Mouse (Mus musculus): ENCODE results near the gene Spty2d1. TPM values are rescaled to one million over a fixed set of nuclear protein-coding genes. Genes with fewer than 3 reads are reported as not detected.
"Not testable (repeated sequence)": the region's sequence is repeated elsewhere in the genome, so short reads cannot be mapped to it uniquely, and the experiment has no call there.

Gene Spty2d1
- polyA plus RNA-seq, 1 experiment from 2014 or later, result 15.6 TPM

GRCm38 (mm10) chr7:46998942-46999341, 9.3 kb downstream of the Spty2d1 start:
- H3K36me3 ChIP-seq, result peaks cover 46% of the 10 kb centered on the region
- peaks cover 21% of the 10 kb centered on the region for H3K4me1 ChIP-seq
- H3K27ac ChIP-seq, result no peak overlapping the region

DNA sequence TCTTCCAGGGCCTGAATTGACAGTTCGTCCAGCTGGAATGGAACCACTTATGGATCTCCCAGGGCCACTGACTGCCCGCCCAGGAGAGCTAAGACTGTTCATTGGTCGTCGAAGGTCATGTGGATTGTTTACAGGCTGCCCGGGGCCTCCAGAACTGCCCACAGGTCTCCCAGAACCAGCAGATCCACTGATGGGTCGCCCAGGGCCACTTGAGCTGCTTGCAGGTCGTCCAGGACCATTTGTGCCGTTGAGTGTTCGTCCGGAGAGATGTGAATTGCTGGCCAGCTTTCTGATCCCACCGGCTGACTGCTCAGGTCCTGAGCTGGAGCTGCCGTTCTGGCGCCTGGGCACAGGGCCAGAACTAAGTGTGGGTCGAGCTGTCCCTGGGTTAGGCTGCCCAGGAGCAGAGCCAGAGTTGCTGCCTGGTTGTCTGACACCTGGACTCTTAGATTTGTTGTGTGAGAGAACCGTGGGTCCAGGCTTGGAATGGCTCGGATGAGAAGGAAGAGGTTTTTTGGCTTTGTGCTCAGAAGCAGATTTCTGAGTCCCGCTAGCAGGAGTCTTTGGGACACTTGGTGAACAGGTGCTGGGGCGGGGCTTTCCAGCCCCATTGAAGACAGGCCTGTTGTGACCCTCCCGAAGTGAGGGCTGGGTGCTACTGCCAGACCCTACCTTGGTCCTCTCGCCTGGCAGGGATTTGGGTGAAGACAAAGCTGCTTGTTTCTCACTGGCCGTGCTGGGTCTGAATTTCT, 10.4 kb downstream of the Spty2d1 start:
- H3K4me1 ChIP-seq, result peaks cover 14% of the 10 kb centered on the region; the same call in 1 of the 2 replicates
- no peak for DNase-seq (ENCODE audit: low spot score)
- no peaks in the 10 kb centered on the region for H3K9me3 ChIP-seq
- H3K36me3 ChIP-seq, result peaks cover 57% of the 10 kb centered on the region
- peak overlapping the region; percentile 56; the same call in 1 of the 2 replicates for H3K27ac ChIP-seq
- H3K27me3 ChIP-seq (ENCODE audit: insufficient read depth, poor library complexity, severe bottlenecking), result no peaks in the 10 kb centered on the region
- H3K4me3 ChIP-seq, result no peak overlapping the region
- 83% methylated on average over 21 of the region's 21 CpGs for WGBS

More at GRCm38 (mm10) chr7:46998942-46999341, 9.3 kb downstream of the Spty2d1 start:
- H3K27me3 ChIP-seq (ENCODE audit: insufficient read depth, poor library complexity, severe bottlenecking), result no peaks in the 10 kb centered on the region
- no peak for DNase-seq (ENCODE audit: low spot score)
- WGBS, result 92% methylated on average over 2 of the region's 2 CpGs
- H3K4me3 ChIP-seq, result no peak overlapping the region
- no peaks in the 10 kb centered on the region for H3K9me3 ChIP-seq

GRCm38 (mm10) chr7:46997008-46997407, 11.2 kb downstream of the Spty2d1 start:
- Histone ChIP-seq H3K27ac (no peak overlapping the region; the same call in 1 of the 2 replicates), H3K36me3 (peaks cover 65% of the 10 kb centered on the region), H3K9me3 (no peaks in the 10 kb centered on the region), H3K27me3 (ENCODE audit: insufficient read depth, poor library complexity, severe bottlenecking) (no peaks in the 10 kb centered on the region), H3K4me3 (no peak overlapping the region), H3K4me1 (peaks cover 8% of the 10 kb centered on the region; the same call in 1 of the 2 replicates)
- peak; percentile 86 for DNase-seq (ENCODE audit: low spot score)
- WGBS, result 77% methylated on average over 4 of the region's 4 CpGs

DNA sequence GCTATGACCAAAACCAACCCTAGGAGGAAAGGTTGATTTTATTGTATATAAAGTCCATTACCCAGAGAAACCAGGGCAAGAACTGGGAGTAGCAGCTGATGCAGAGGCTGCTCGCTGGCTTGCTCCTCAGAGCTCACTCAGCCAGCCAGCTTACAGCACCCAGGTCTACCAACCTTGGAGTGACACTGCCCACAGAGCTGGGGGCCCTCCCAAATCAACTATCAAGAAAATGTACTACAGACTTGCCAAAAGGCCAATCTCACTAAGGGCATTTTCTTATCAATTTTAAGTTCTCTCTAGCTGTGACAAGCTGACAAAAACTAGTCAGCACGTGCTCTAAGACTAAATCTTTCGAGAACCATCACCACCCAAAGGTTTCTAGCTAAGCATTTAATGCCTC, 12.7 kb downstream of the Spty2d1 start:
- H3K4me1 ChIP-seq, result 0 out of 2 replicates have a peak, but pooled peaks cover 3% of the 10 kb centered on the region
- no peak for DNase-seq (ENCODE audit: low spot score)
- H3K27ac ChIP-seq, result no peak overlapping the region
- H3K36me3 ChIP-seq, result peaks cover 71% of the 10 kb centered on the region
- no peak overlapping the region for H3K4me3 ChIP-seq
- H3K9me3 ChIP-seq, result no peaks in the 10 kb centered on the region
- H3K27me3 ChIP-seq (ENCODE audit: insufficient read depth, poor library complexity, severe bottlenecking), result no peaks in the 10 kb centered on the region
- 87% methylated on average over 3 of the region's 3 CpGs for WGBS

DNA sequence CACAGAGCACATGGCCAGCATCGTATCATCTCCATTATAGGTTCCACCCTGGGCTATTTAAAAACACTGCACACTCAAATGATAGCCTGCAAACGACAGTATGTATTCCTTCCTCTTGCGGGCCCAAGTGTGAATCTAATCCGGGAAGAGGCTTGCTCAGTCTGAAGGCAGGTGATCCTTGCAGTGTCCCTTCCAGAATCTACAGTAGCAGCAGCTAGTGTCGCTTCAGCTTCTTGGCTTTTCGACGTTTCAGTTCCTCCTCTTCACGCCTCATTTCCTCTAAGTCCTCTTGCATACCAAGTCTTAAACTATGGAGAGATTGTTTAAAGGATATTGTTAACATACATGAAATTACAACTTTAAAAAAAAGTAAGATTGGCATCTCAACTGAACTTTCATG, 15.1 kb downstream of the Spty2d1 start:
- WGBS, result 88% methylated on average over 8 of the region's 8 CpGs
- H3K27ac ChIP-seq, result no peak overlapping the region

GRCm38 (mm10) chr7:46989387-46989786, 18.8 kb downstream of the Spty2d1 start:
- H3K27me3 ChIP-seq (ENCODE audit: insufficient read depth, poor library complexity, severe bottlenecking); H3K4me1 ChIP-seq; H3K4me3 ChIP-seq; H3K27ac ChIP-seq; DNase-seq (ENCODE audit: low spot score); H3K9me3 ChIP-seq: not testable (repeated sequence)
- WGBS, result 55% methylated on average over 4 of the region's 4 CpGs
- peaks cover 29% of the 10 kb centered on the region for H3K36me3 ChIP-seq

More for the DNA sequence above, 15.1 kb downstream of the Spty2d1 start:
- Histone ChIP-seq H3K36me3 (peaks cover 62% of the 10 kb centered on the region), H3K4me3 (no peak overlapping the region), H3K4me1 (peaks cover 3% of the 10 kb centered on the region; the same call in 1 of the 2 replicates), H3K27me3 (ENCODE audit: insufficient read depth, poor library complexity, severe bottlenecking) (no peaks in the 10 kb centered on the region), H3K9me3 (no peaks in the 10 kb centered on the region)
- no peak for DNase-seq (ENCODE audit: low spot score)

GRCm38 (mm10) chr7:46987073-46987472, 21.1 kb downstream of the Spty2d1 start:
- no peak overlapping the region for H3K4me3 ChIP-seq
- no peaks in the 10 kb centered on the region for H3K9me3 ChIP-seq
- WGBS, result 52% methylated on average over 2 of the region's 2 CpGs
- H3K4me1 ChIP-seq, result peaks cover 3% of the 10 kb centered on the region; the same call in 1 of the 2 replicates
- DNase-seq (ENCODE audit: low spot score), result no peak
- H3K36me3 ChIP-seq, result peaks cover 7% of the 10 kb centered on the region
- H3K27ac ChIP-seq, result 0 out of 2 replicates have a peak overlapping the region, but pooled peaks have one; percentile 16
- no peaks in the 10 kb centered on the region for H3K27me3 ChIP-seq (ENCODE audit: insufficient read depth, poor library complexity, severe bottlenecking)

DNA sequence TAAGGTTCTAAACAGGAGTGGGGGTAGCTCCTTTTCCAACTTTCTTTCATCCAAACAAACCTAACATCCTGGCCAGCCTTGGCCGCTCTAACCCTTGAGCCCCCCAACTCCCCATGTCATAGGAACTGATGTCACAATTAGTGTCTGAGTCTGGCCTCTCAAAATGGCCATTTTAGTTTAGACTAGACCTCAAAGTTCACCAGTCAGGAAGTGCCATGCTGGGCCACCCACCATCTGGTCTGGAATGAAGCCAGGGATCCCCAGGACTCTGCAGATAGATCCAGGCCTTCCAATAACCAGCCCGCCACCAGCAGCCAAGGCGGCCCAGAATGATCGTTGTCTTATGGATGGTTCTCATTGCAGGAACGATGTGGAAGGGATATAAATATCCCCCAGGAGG, 21.6 kb downstream of the Spty2d1 start:
- WGBS, result 63% methylated on average over 5 of the region's 5 CpGs
- no peaks in the 10 kb centered on the region for H3K27me3 ChIP-seq (ENCODE audit: insufficient read depth, poor library complexity, severe bottlenecking)
- DNase-seq (ENCODE audit: low spot score), result no peak

DNA sequence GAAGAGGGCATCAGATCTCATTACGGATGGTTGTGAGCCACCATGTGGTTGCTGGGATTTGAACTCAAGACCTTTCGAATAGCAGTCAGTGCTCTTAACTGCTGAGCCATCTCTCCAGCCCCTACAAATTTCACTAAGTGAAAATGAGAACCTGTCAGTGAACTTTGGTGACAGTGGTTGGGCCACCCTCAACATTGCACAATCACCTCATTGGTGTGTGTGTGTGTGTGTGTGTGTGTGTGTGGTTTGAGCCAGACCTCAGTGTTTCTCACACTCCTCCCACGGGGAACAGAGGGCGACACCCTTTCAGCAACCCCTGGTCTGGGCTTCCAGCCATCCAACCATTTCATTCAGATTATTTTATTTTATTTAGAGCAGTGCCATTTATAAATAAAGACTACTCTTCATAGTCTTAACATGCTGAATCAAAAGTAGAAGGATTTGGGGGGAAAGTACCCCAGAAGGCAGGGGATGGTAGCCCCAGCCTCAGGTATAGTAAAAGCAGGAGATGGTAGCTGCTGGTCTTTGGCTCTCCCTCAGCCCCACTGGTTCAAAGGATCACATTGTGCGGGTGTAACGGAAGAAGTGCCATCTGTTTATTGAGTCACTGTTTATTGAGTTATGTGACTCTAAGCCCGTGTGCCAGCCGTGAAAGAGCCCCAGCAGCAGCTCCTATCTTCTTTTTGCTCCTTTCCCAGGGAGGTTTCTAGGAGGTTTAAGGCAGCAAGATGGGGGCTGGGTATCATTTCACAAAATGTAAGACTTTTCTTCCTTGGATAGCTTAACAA, 22.3 kb downstream of the Spty2d1 start:
- Histone ChIP-seq H3K9me3 (no peaks in the 10 kb centered on the region), H3K36me3 (0 out of 2 replicates have a peak, but pooled peaks cover 2% of the 10 kb centered on the region), H3K27me3 (ENCODE audit: insufficient read depth, poor library complexity, severe bottlenecking) (no peaks in the 10 kb centered on the region), H3K4me3 (no peak overlapping the region), H3K27ac (0 out of 2 replicates have a peak overlapping the region, but pooled peaks have one; percentile 10), H3K4me1 (peaks cover 3% of the 10 kb centered on the region; the same call in 1 of the 2 replicates)
- DNase-seq (ENCODE audit: low spot score), result no peak
- 59% methylated on average over 8 of the region's 8 CpGs for WGBS

More for the DNA sequence above, 21.6 kb downstream of the Spty2d1 start:
- H3K36me3 ChIP-seq, result 0 out of 2 replicates have a peak, but pooled peaks cover 3% of the 10 kb centered on the region
- H3K4me1 ChIP-seq, result peaks cover 3% of the 10 kb centered on the region; the same call in 1 of the 2 replicates
- no peak overlapping the region for H3K4me3 ChIP-seq
- H3K27ac ChIP-seq, result 0 out of 2 replicates have a peak overlapping the region, but pooled peaks have one; percentile 16
- no peaks in the 10 kb centered on the region for H3K9me3 ChIP-seq

DNA sequence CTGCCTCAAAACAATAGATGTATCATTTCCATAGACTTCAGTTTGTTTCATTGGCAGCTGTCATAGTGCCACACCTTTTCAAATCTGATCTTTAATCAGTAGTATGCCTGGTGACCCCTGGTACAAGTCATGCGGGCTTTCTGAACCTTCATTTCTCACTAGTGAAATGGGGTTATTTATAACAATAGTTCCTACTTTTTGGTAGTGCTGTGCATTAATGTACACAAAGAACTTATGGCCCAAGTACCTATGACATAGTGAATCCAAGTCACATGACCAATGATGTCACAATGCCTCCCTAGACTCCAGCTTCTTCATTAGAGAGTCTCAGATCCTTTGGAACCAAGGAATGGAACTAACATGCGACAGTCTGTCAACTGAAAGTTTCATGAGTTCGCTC, 24.9 kb downstream of the Spty2d1 start, which contains the start of gene Gm9999:
Gene Gm9999, plus strand, starts transcription at position 301 of the 400 bp plus-strand sequence.
- WGBS, result 86% methylated on average over 3 of the region's 3 CpGs
- no peaks in the 10 kb centered on the region for H3K27me3 ChIP-seq (ENCODE audit: insufficient read depth, poor library complexity, severe bottlenecking)

GRCm38 (mm10) chr7:46975456-46975855, 32.8 kb downstream of the Spty2d1 start:
- no peaks in the 10 kb centered on the region for H3K27me3 ChIP-seq (ENCODE audit: insufficient read depth, poor library complexity, severe bottlenecking)
- no peak overlapping the region for H3K4me3 ChIP-seq
- H3K36me3 ChIP-seq, result no peaks in the 10 kb centered on the region
- H3K9me3 ChIP-seq, result peaks cover 5% of the 10 kb centered on the region; the same call in 1 of the 2 replicates
- no peak overlapping the region for H3K27ac ChIP-seq
- H3K4me1 ChIP-seq, result no peaks in the 10 kb centered on the region
- WGBS, result 84% methylated on average over 11 of the region's 11 CpGs
- no peak for DNase-seq (ENCODE audit: low spot score)

More for the DNA sequence above, 24.9 kb downstream of the Spty2d1 start, which contains the start of gene Gm9999:
- no peak for DNase-seq (ENCODE audit: low spot score)
- H3K36me3 ChIP-seq, result no peaks in the 10 kb centered on the region
- H3K27ac ChIP-seq, result no peak within 1 kb of the TSS
- no peak within 1 kb of the TSS for H3K4me3 ChIP-seq
- H3K9me3 ChIP-seq, result no peaks in the 10 kb centered on the region
- no peaks in the 10 kb centered on the region for H3K4me1 ChIP-seq

DNA sequence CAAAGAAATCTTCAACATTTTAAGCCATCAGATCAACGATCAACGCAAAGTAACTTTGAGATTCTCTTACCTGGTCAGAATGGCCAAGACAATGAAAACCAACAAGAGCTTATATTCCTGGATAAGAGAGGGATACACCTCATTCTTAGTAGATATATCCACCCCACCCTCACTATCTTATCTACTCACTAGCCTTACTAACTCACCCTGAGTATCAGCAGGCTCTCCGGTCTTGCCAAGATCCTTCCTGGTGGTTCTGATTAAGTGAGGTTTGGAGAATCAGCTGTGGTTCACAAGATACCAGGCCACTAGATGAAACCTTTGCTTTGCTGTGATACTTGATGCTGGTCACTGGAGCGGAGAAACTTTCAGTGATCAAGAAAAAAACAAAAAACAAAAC, 33.6 kb downstream of the Spty2d1 start:
- H3K4me3 ChIP-seq, result no peak overlapping the region
- no peaks in the 10 kb centered on the region for H3K4me1 ChIP-seq
- no peaks in the 10 kb centered on the region for H3K36me3 ChIP-seq
- no peak for DNase-seq (ENCODE audit: low spot score)
- WGBS, result 90% methylated on average over 4 of the region's 4 CpGs
- no peaks in the 10 kb centered on the region for H3K27me3 ChIP-seq (ENCODE audit: insufficient read depth, poor library complexity, severe bottlenecking)
- peaks cover 5% of the 10 kb centered on the region; the same call in 1 of the 2 replicates for H3K9me3 ChIP-seq
- no peak overlapping the region for H3K27ac ChIP-seq

Data from heart, embryonic 10.5 days (tissue).